Mouse (Mus musculus): ENCODE results near the gene Slc41a3.

DNA sequence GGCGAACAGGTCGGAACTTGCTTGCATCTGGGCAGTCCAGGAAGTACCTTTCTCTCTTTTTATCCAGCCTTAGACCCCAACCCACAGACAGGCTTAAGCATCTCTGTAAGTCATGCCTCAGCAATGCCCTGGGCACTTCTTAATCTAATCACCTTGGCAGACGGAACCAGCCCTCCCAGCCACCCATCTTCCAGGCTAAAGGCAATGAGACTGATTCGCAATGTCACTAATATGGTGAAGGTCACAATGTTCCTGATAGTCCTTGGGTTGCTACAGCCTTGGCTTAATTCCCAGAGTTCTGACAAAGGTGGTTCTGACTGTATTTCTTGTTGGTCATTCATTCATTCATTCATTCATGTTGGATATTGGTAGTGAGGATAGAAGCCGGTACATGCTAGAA is 5.7 kb downstream of the Slc41a3 start:
- TF ChIP-seq CTCF (IDR thresholded peaks at IDR 0.05; ENCODE audit: borderline replicate concordance, insufficient read depth, low read length): no peak
- no peak for TF ChIP-seq POLR2A (IDR thresholded peaks at IDR 0.05; ENCODE audit: low read depth, low read length)

Data from embryonic fibroblast, embryonic 13.5 days (primary cell).